Mouse (Mus musculus) ZHBTc4 (cell line): ENCODE results near the gene Gm42420.
A peak's percentile ranks its signal among the peaks of the same experiment; 100 is the strongest.

ENCODE experiments used
- DNase-seq: peaks from one replicate; pipeline ENCODE4 v3.0.0-alpha.2; 2011; ENCODE audit warnings: low read depth, low spot score

The Gm42420 gene

GRCm38 (mm10) chr6:39585517-39585916 is at the start of gene Gm42420:
Gm42420 (plus strand) TSS chr6:39585753.
- no peak for DNase-seq

- DNase-seq: no peak
These were observed 48.9 kb upstream of the Gm42420 start for GRCm38 (mm10) chr6:39536621-39537020.

GRCm38 (mm10) chr6:39537276-39537675 is 48.3 kb upstream of the Gm42420 start:
- no peak for DNase-seq

- peak; percentile 65 for DNase-seq
These were observed 47.3 kb upstream of the Gm42420 start for GRCm38 (mm10) chr6:39538227-39538626.

- DNase-seq: peak; percentile 55
These were observed 45.8 kb upstream of the Gm42420 start for GRCm38 (mm10) chr6:39539679-39540155.

GRCm38 (mm10) chr6:39540563-39540962 is 45.0 kb upstream of the Gm42420 start:
- no peak for DNase-seq

GRCm38 (mm10) chr6:39542631-39543597 is 42.6 kb upstream of the Gm42420 start:
- peak; percentile 30 for DNase-seq

- DNase-seq: no peak
These were observed 41.7 kb upstream of the Gm42420 start for GRCm38 (mm10) chr6:39543769-39544420.

GRCm38 (mm10) chr6:39545474-39545873 is 40.1 kb upstream of the Gm42420 start:
- DNase-seq: no peak

GRCm38 (mm10) chr6:39548030-39548429 is 37.5 kb upstream of the Gm42420 start:
- no peak for DNase-seq

- DNase-seq: no peak
These were observed 33.4 kb upstream of the Gm42420 start for GRCm38 (mm10) chr6:39551981-39552636.

GRCm38 (mm10) chr6:39554888-39555647 is 30.5 kb upstream of the Gm42420 start:
- DNase-seq: peak; percentile 71

GRCm38 (mm10) chr6:39555648-39555945 is 30.0 kb upstream of the Gm42420 start:
- DNase-seq: no peak

- DNase-seq: peak; percentile 75
These were observed 28.5 kb upstream of the Gm42420 start for GRCm38 (mm10) chr6:39556900-39557659.

GRCm38 (mm10) chr6:39557723-39558261 is 27.8 kb upstream of the Gm42420 start, which contains the start of gene Dennd2a:
Dennd2a (minus strand) TSS chr6:39557867.
- peak; percentile 95 for DNase-seq

GRCm38 (mm10) chr6:39559276-39559939 is 26.1 kb upstream of the Gm42420 start:
- no peak for DNase-seq

GRCm38 (mm10) chr6:39562166-39563015 is 23.2 kb upstream of the Gm42420 start:
- DNase-seq: peak; percentile 93

- DNase-seq: peak; percentile 76
These were observed 18.0 kb upstream of the Gm42420 start for GRCm38 (mm10) chr6:39567528-39567927.

- no peak for DNase-seq
These were observed 15.1 kb upstream of the Gm42420 start for GRCm38 (mm10) chr6:39570426-39570825.
